Mouse (Mus musculus): Measurements from ENCODE around the gene Hmgb2. TPM values are rescaled to one million over a fixed set of nuclear protein-coding genes. Genes with fewer than 3 reads are reported as not detected.
A peak's percentile ranks its signal among the peaks of the same experiment; 100 is the strongest.
"Not testable (repeated sequence)": the region's sequence is repeated elsewhere in the genome, so short reads cannot be mapped to it uniquely, and the experiment has no call there.

The Hmgb2 gene
- polyA plus RNA-seq, 1 experiment, result 95.5 TPM

DNA sequence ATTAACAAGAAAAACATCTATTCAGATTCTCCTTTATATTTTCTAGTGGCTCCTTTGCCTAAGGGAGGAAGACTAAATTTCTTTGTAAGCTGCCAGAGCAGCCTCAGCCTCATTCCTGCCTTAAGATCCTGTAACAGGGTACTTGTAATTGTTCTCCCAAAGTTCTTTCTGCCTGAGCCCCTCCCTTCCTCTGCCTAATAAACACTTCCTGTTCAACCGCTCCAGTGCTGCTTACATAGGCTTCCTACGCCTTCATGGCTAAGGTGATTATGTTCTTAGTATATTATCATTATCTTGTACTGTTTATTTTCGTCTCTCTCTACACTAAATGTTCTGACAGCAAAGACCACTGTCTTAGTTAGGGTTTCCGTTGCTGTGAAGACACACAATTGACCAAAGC lies 3.0 kb upstream of the Hmgb2 start:
- Histone ChIP-seq H3K4me3 (replicated peaks) (no peak overlapping the region), H3K36me3 (replicated peaks; ENCODE audit: low read length) (peaks cover 16% of the 10 kb centered on the region), H3K4me1 (peaks cover 57% of the 10 kb centered on the region), H3K27me3 (replicated peaks) (no peaks in the 10 kb centered on the region), H3K9me3 (no peaks in the 10 kb centered on the region)
- TF ChIP-seq GATA1 (IDR thresholded peaks at IDR 0.05; ENCODE audit: borderline replicate concordance, low read length), result no peak

DNA sequence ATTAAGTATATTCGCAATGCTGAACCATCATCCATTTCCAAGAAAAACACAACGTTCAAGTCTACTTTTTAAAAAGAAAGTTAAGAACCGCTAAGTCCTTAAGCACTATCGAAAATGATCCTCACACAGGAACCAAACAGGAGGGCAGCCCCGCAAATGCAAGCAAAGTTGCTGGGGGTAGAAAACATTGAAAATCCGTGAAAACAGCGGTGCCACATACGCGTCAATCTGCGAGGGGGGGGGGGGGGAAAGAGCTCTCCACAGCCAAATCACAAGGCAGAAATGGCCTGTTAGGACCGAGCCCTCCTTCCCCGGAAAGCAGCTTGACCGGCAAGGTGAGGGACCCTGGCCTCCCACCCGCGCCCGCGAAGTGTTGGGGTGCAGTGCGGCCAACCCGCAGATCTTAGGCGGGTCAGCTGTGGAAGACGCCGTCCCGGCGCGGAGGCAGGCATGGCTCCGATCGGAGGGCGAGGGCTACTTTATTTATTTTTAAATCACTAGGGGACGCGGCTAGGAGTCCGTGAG lies 854 bp upstream of the Hmgb2 start:
- TF ChIP-seq FLI1 (IDR thresholded peaks at IDR 0.05; ENCODE audit: low read length) (no peak), GATA1 (IDR thresholded peaks at IDR 0.05; ENCODE audit: borderline replicate concordance, low read length) (no peak)
- no peaks in the 10 kb centered on the region for H3K9me3 ChIP-seq
- H3K36me3 ChIP-seq (replicated peaks; ENCODE audit: low read length), result peaks cover 33% of the 10 kb centered on the region
- H3K27me3 ChIP-seq (replicated peaks), result no peaks in the 10 kb centered on the region
- peaks cover 46% of the 10 kb centered on the region for H3K4me1 ChIP-seq
- peak overlapping the region; percentile 97 for H3K4me3 ChIP-seq (replicated peaks)

GRCm38 (mm10) chr8:57512141-57513056 lies 692 bp downstream of the Hmgb2 start:
- H3K27me3 ChIP-seq (replicated peaks), result no peaks in the 10 kb centered on the region
- H3K36me3 ChIP-seq (replicated peaks; ENCODE audit: low read length), result peaks cover 42% of the 10 kb centered on the region
- H3K4me1 ChIP-seq, result peaks cover 36% of the 10 kb centered on the region
- TF ChIP-seq FLI1 (IDR thresholded peaks at IDR 0.05; ENCODE audit: low read length), result no peak
- TF ChIP-seq GATA1 (IDR thresholded peaks at IDR 0.05; ENCODE audit: borderline replicate concordance, low read length), result no peak
- no peaks in the 10 kb centered on the region for H3K9me3 ChIP-seq
- peak overlapping the region; percentile 97 for H3K4me3 ChIP-seq (replicated peaks)

GRCm38 (mm10) chr8:57513178-57513661 lies 1.5 kb downstream of the Hmgb2 start:
- Histone ChIP-seq H3K4me1 (peaks cover 28% of the 10 kb centered on the region), H3K4me3 (replicated peaks) (peak overlapping the region; percentile 97), H3K36me3 (replicated peaks; ENCODE audit: low read length) (peaks cover 48% of the 10 kb centered on the region)
- not testable (repeated sequence) for H3K27me3 ChIP-seq (replicated peaks); H3K9me3 ChIP-seq

DNA sequence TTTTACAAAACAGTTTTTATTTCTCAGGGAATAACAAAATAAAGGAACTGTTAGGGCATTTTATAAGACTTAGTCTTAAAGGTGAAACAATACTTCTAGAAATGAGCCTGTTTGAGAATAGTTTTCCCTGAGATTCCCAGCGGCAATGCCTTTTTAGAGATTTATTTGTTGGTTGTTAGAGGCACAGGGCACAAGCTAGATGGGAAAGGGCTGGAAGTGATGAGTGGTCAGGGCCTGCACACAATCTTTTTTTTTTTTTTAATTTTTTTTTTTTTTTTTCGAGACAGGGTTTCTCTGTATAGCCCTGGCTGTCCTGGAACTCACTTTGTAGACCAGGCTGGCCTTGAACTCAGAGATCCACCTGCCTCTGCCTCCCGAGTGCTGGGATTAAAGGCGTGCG lies 5.0 kb downstream of the Hmgb2 start:
- H3K4me3 ChIP-seq (replicated peaks); H3K27me3 ChIP-seq (replicated peaks); H3K9me3 ChIP-seq: not testable (repeated sequence)
- H3K36me3 ChIP-seq (replicated peaks; ENCODE audit: low read length), result peaks cover 71% of the 10 kb centered on the region
- peaks cover 13% of the 10 kb centered on the region for H3K4me1 ChIP-seq

- H3K9me3 ChIP-seq, result no peaks in the 10 kb centered on the region
- H3K4me1 ChIP-seq, result peaks cover 13% of the 10 kb centered on the region
- no peak overlapping the region for H3K4me3 ChIP-seq (replicated peaks)
- no peaks in the 10 kb centered on the region for H3K27me3 ChIP-seq (replicated peaks)
- peaks cover 81% of the 10 kb centered on the region for H3K36me3 ChIP-seq (replicated peaks; ENCODE audit: low read length)
- TF ChIP-seq FLI1 (IDR thresholded peaks at IDR 0.05; ENCODE audit: low read length) (no peak), GATA1 (IDR thresholded peaks at IDR 0.05; ENCODE audit: borderline replicate concordance, low read length) (no peak)
These were observed 6.0 kb downstream of the Hmgb2 start for GRCm38 (mm10) chr8:57517723-57518122.

DNA sequence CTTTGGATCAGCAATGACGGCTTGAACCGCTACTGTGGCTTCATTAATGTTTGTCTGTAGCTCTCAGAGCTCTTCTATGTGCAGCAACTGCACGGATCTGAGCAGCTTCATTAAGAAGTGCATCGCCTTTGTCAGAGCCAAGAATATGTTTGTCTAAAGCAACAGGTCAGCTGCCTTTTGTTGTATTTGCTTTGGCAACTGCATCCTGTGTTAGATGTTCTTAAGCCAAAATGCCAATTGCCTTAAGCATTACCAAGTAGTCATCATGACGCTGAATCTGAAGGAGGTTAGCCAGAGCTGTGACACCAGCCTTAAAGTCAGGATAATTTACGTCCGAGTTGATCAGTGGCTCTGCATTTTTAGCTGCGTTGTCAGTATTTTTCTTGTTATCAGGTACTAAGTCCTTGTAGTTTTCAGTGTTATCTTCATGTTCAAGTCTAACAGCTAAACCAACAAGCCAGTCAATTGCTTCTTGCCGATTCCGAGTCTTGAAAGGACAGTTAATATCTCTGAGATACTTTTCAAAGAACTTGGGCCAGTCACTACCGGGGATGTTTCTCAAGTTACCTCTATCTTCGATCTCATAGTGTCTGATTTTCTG lies 8.6 kb downstream of the Hmgb2 start:
- H3K4me3 ChIP-seq (replicated peaks), result no peak overlapping the region
- no peaks in the 10 kb centered on the region for H3K9me3 ChIP-seq
- no peaks in the 10 kb centered on the region for H3K27me3 ChIP-seq (replicated peaks)
- H3K4me1 ChIP-seq, result peaks cover 4% of the 10 kb centered on the region; the same call in 1 of the 2 replicates
- TF ChIP-seq FLI1 (IDR thresholded peaks at IDR 0.05; ENCODE audit: low read length) (no peak), GATA1 (IDR thresholded peaks at IDR 0.05; ENCODE audit: borderline replicate concordance, low read length) (no peak)
- peaks cover 71% of the 10 kb centered on the region for H3K36me3 ChIP-seq (replicated peaks; ENCODE audit: low read length)

GRCm38 (mm10) chr8:57528036-57528435 lies 16.3 kb downstream of the Hmgb2 start:
- peaks cover 69% of the 10 kb centered on the region for H3K36me3 ChIP-seq (replicated peaks; ENCODE audit: low read length)
- no peaks in the 10 kb centered on the region for H3K9me3 ChIP-seq
- no peaks in the 10 kb centered on the region for H3K27me3 ChIP-seq (replicated peaks)
- TF ChIP-seq GATA1 (IDR thresholded peaks at IDR 0.05; ENCODE audit: borderline replicate concordance, low read length) (no peak), FLI1 (IDR thresholded peaks at IDR 0.05; ENCODE audit: low read length) (no peak)
- no peak overlapping the region for H3K4me3 ChIP-seq (replicated peaks)
- H3K4me1 ChIP-seq, result peaks cover 20% of the 10 kb centered on the region

DNA sequence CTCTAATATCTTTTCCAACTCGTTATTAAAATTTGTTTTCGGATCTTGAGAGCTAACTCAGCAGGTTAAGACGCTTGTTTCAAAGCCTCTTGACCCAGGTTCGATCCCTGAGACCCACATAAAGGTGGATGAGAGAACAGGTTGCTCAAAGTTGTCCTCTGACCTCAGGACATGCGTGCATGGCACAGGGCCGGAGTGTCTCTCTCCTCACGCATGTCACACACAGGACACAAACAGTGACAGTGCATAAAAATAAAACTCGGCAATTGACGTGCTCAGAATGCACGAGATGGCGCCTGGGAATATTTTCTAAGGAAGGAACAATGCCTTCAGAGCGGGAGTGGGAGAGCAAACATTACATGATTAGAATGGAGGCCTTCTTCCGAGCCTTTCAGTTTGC lies 18.5 kb downstream of the Hmgb2 start:
- H3K9me3 ChIP-seq, result peaks cover 4% of the 10 kb centered on the region
- H3K4me1 ChIP-seq, result peaks cover 27% of the 10 kb centered on the region
- peaks cover 84% of the 10 kb centered on the region for H3K36me3 ChIP-seq (replicated peaks; ENCODE audit: low read length)
- TF ChIP-seq GATA1 (IDR thresholded peaks at IDR 0.05; ENCODE audit: borderline replicate concordance, low read length), result no peak
- TF ChIP-seq FLI1 (IDR thresholded peaks at IDR 0.05; ENCODE audit: low read length), result no peak
- no peaks in the 10 kb centered on the region for H3K27me3 ChIP-seq (replicated peaks)
- H3K4me3 ChIP-seq (replicated peaks), result no peak overlapping the region

DNA sequence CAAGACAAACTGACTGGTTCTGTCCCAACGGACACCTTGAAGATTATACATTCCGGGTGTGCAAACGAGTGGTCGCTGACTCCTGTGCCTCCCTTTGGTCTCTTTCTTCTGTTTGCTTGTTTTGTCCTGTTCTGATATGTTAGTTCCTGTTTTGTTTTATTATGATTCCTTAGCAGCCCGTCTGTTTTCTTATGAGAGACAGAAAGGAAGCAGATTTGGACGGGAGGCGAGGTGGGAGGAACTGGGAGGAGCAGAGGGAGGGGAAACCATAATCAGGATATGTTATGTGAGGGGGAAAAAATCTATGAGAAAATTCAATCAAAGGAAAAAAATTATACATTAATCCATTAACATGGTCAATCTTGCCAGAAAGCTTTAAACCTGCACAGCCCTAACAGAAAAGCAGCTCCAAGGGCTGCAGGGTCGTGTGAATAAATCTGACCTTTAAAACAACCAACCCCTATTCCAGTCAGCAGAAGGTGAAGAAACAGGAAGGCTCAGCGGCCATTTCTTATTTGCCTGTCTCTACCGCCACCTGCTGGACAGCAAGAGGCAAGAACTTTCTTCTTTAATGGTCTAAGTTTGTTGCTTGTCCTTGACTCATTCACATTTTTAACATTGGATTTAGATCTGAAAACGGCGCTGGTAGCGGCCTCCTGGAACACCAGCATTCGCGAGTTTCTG lies 19.1 kb downstream of the Hmgb2 start:
- Histone ChIP-seq H3K9me3 (peaks cover 7% of the 10 kb centered on the region), H3K27me3 (replicated peaks) (no peaks in the 10 kb centered on the region), H3K4me3 (replicated peaks) (no peak overlapping the region), H3K4me1 (peaks cover 31% of the 10 kb centered on the region), H3K36me3 (replicated peaks; ENCODE audit: low read length) (peaks cover 84% of the 10 kb centered on the region)
- TF ChIP-seq FLI1 (IDR thresholded peaks at IDR 0.05; ENCODE audit: low read length) (no peak), GATA1 (IDR thresholded peaks at IDR 0.05; ENCODE audit: borderline replicate concordance, low read length) (no peak)

All from megakaryocyte, embryonic 14.5 days (primary cell).